Mouse (Mus musculus) liver, embryonic 14.5 days (tissue): Measurements from ENCODE around the gene Slc3a2.

Experiments
- CTCF ChIP-seq: IDR thresholded peaks from 2 replicates; pipeline ENCODE4 v1.5.1; 2016; ENCODE audit warnings: antibody characterized with exemption, low read depth, control low read depth
- EP300 ChIP-seq: IDR thresholded peaks from 2 replicates; pipeline ENCODE4 v1.6.1; 2016; ENCODE audit warnings: antibody characterized with exemption, low read depth

GRCm38 (mm10) chr19:8727495-8728114, 4.4 kb upstream of the Slc3a2 start:
- TF ChIP-seq CTCF (no peak), EP300 (no peak)
